Mouse (Mus musculus) lung, embryonic 15.5 days (tissue): ENCODE measurements around the gene Msmo1. TPM values are rescaled to one million over a fixed set of nuclear protein-coding genes. Genes with fewer than 3 reads are reported as not detected.
A peak's percentile ranks its signal among the peaks of the same experiment; 100 is the strongest.

ENCODE experiments used
- ATAC-seq: fragments of 200-750 bp; cut with Nextera tagmentation; 2 replicates; pipeline ENCODE4 v1.8.0; 2017; ENCODE audit warnings: moderate number of reproducible peaks, borderline replicate concordance; ENCODE audit not compliant: low FRiP score, low TSS enrichment; ENCODE audit errors: extremely low read depth
- H3K27ac ChIP-seq: fragments of 300-500 bp; sonication (generic); 2 replicates; pipeline ENCODE4 v1.5.1; 2015; ENCODE audit warnings: moderate library complexity, mild to moderate bottlenecking, inconsistent platforms
- H3K27me3 ChIP-seq: fragments of 300-500 bp; sonication (generic); 2 replicates; pipeline ENCODE4 v1.6.1; 2015; ENCODE audit warnings: inconsistent platforms
- H3K36me3 ChIP-seq: fragments of 300-500 bp; sonication (generic); 2 replicates; pipeline ENCODE4 v1.6.1; 2015; ENCODE audit warnings: inconsistent platforms
- H3K4me1 ChIP-seq: fragments of 300-500 bp; sonication (generic); 2 replicates; pipeline ENCODE4 v1.6.1; 2015; ENCODE audit warnings: inconsistent platforms
- H3K4me2 ChIP-seq: fragments of 300-500 bp; sonication (generic); 2 replicates; pipeline ENCODE4 v1.6.1; 2015; ENCODE audit warnings: inconsistent platforms, mild to moderate bottlenecking, moderate library complexity
- H3K4me3 ChIP-seq: fragments of 300-500 bp; sonication (generic); 2 replicates; pipeline ENCODE4 v1.5.1; 2015; ENCODE audit warnings: mild to moderate bottlenecking, inconsistent platforms
- H3K9ac ChIP-seq: fragments of 300-500 bp; sonication (generic); 2 replicates; pipeline ENCODE4 v1.6.1; 2015; ENCODE audit warnings: inconsistent platforms
- H3K9me3 ChIP-seq: fragments of 300-500 bp; sonication (generic); 2 replicates; pipeline ENCODE4 v1.6.1; 2016; ENCODE audit warnings: inconsistent platforms
- WGBS: fragments of 180-500 bp; shearing (Covaris S2); methylation state at CpG from one replicate; pipeline ENCODE4 v1.1.7; 2015; 5-methylcytosine and 5-hydroxymethylcytosine counted together
- polyA plus RNA-seq: library from polyadenylated mRNA; unstranded; fragments of >200 nt; fragmentation: Nextera tagmentation; extraction: Ambion mirVana; gene quantifications from 2 replicates; pipeline ENCODE4 v1.2.1, GENCODE M21; 2015

Gene Msmo1
- polyA plus RNA-seq, 1 experiment from 2014 or later = 58.2 TPM

DNA sequence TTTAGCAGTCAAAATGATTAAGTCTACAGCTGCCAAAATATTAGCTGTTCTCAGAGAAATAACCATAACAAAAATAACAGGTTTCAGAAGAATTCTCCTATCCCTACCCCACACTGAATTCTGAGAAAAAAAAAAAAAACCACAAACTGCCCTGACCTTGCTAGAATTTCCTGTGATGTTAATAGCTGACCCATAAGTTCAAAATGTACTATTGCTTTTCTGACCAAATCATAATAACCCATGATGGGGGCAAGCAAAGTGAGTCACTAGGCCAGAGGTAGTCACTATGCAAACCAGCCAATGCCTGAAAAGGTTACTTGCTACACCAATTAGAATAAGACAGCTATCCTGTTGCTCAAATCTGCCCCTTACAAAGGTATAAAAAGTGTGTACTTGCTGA, 26.1 kb downstream of the Msmo1 start:
- no peaks in the 10 kb centered on the region for H3K4me1 ChIP-seq
- H3K4me3 ChIP-seq = no peak overlapping the region
- no peaks in the 10 kb centered on the region for H3K27me3 ChIP-seq
- no peak overlapping the region for H3K4me2 ChIP-seq
- no peak for ATAC-seq
- H3K36me3 ChIP-seq = no peaks in the 10 kb centered on the region
- H3K9ac ChIP-seq = no peak overlapping the region
- no peak overlapping the region for H3K27ac ChIP-seq
- no peaks in the 10 kb centered on the region for H3K9me3 ChIP-seq

DNA sequence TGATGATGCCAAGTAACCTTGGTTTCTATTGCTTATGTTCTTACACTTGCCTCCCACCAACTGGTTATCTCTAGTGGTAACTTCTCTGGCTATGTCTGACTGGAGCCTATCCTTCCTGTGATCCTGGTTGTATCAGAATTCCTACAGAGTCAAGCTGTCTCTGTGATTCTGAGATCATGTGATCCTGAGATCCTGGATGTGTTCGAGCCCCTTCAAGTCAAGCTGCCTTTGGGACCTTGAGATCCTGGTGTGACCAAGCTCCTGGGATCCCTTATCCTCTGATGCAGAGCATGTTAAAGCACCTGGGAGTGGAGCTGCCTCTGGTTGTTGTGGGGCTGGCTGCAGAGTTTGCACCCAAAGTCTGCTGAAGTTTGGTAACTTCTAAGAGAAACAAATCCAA, 30.4 kb downstream of the Msmo1 start:
- 79% methylated on average over 1 of the region's 1 CpGs for WGBS

DNA sequence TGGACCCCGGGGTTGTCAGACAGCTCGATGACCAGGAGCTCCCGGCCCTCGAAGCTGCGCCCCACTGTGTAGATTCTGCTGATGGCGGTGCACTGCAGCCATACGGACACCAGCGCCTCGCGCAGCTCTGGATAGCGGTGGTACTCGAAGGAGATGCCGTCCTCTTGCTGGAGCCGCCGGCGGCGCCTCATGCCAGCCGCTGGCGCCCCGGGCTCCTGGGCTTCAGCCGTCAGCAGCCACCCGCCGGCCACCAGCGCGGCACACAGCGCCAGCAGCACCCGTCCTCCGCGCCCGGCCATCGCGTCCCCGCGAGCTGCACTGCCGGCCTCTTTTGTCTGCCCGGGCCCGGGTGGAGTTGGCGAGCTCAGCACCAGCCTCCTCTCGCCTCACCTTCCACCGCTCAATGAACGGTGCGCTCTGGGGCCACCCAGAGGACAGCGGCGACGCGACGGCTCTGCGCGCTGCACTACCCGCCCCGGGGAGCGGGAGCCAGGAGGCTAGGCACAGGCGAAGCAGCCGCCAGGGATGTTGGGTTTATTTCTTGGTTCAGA, 40.9 kb downstream of the Msmo1 start, which contains the start of gene Cpe:
TSS of gene Cpe (minus strand) at position 404 of the 551 bp plus-strand sequence.
- Histone ChIP-seq H3K4me3 (peak within 1 kb of the TSS; percentile 49), H3K4me2 (peak within 1 kb of the TSS; percentile 92), H3K9ac (peak within 1 kb of the TSS; percentile 49), H3K27ac (no peak within 1 kb of the TSS), H3K27me3 (peaks cover 23% of the 10 kb centered on the region), H3K4me1 (peaks cover 11% of the 10 kb centered on the region), H3K9me3 (no peaks in the 10 kb centered on the region), H3K36me3 (no peaks in the 10 kb centered on the region)
- WGBS = 0% methylated on average over 54 of the region's 54 CpGs
- ATAC-seq = peak; percentile 98

More for the DNA sequence above, 30.4 kb downstream of the Msmo1 start:
- Histone ChIP-seq H3K4me2 (no peak overlapping the region), H3K27ac (no peak overlapping the region), H3K9ac (no peak overlapping the region), H3K4me1 (no peaks in the 10 kb centered on the region), H3K27me3 (no peaks in the 10 kb centered on the region), H3K4me3 (no peak overlapping the region), H3K36me3 (no peaks in the 10 kb centered on the region), H3K9me3 (no peaks in the 10 kb centered on the region)
- no peak for ATAC-seq

DNA sequence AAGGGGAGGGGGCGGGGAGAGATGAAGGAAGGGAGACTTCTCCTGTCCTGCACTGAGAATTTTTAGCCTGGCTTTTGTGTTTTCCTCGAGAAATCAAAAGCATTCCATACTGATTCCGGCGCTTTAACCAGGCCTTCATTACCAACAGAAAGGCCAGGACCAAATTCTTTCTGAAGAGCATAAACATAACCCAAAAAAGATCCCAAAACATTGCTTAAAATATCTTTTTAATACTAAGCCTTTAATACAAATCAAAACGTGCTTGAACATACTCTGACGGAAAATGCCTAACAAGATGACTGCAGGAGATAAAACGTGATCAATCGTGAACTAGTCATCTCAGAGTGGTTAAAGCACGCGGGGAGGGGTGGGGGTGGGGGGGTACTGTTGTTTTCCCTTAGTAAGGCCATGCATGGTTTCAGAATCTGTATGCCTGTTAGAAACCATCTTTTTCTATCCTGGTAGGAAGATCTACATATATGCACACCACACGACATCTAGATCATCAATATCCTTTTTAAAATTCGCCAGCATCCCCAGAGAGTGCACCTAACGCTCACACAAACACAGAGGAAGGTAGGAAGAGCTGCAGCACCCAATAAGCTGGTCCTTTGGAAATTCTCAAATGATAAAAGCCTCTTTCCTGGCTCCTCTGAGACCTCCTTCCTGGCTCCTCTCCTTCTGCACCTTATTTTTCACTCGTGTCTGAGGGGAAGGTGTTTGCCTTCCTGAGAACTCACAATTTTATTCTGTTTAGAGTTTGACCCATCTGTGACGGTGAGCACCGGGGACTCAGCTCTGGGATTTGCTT, 41.8 kb downstream of the Msmo1 start:
- Histone ChIP-seq H3K36me3 (no peaks in the 10 kb centered on the region), H3K4me3 (peak overlapping the region; percentile 49), H3K27ac (no peak overlapping the region), H3K4me1 (peaks cover 11% of the 10 kb centered on the region), H3K27me3 (peaks cover 23% of the 10 kb centered on the region), H3K4me2 (peak overlapping the region; percentile 92), H3K9me3 (no peaks in the 10 kb centered on the region), H3K9ac (no peak overlapping the region)
- 14% methylated on average over 16 of the region's 16 CpGs for WGBS
- no peak for ATAC-seq

DNA sequence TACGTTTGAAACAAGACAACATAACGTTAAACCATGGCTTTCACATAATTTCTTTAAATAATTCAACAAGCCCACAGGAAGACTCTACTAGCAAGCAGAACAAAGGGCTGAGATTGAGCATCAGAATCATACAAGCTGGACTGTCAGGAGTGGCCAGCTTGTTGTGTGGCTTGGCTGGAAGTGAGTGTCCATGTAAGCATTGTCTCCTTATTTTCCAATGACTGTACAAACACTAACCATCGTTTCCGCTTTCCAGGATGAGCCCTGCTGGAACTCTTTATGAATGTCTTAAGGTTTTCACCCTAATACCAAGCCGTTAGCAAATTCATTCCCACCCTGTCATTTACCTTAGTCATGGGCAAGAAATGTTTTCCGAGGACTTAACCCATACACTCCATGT, 42.7 kb downstream of the Msmo1 start:
- H3K9ac ChIP-seq = no peak overlapping the region
- ATAC-seq = no peak
- H3K27ac ChIP-seq = no peak overlapping the region
- no peaks in the 10 kb centered on the region for H3K9me3 ChIP-seq
- peaks cover 23% of the 10 kb centered on the region for H3K27me3 ChIP-seq
- no peak overlapping the region for H3K4me2 ChIP-seq
- H3K4me1 ChIP-seq = peaks cover 11% of the 10 kb centered on the region
- H3K36me3 ChIP-seq = no peaks in the 10 kb centered on the region
- no peak overlapping the region for H3K4me3 ChIP-seq
- WGBS = 78% methylated on average over 6 of the region's 6 CpGs

DNA sequence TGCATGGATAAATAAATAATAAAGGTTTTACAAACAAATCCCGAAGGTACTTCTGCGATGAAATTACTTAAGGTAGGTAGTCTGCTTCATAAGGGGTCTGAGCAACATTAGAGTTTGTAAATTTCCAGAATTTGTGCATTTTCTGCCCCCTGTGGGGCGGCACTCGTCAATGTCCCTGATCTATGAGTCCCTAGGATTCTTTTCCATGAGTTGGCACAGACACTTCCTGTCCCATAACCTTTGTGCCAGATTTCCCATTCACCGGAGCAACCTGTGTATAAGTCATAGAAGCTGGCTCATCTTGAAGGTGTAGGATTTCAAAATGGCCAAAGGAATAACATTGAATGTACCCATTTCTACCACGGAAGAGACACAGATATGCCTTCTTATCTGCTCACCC, 43.3 kb downstream of the Msmo1 start:
- WGBS = 73% methylated on average over 6 of the region's 6 CpGs
- Histone ChIP-seq H3K4me2 (no peak overlapping the region), H3K36me3 (no peaks in the 10 kb centered on the region), H3K9ac (no peak overlapping the region), H3K27ac (no peak overlapping the region), H3K4me3 (no peak overlapping the region), H3K27me3 (peaks cover 23% of the 10 kb centered on the region), H3K4me1 (peaks cover 11% of the 10 kb centered on the region), H3K9me3 (no peaks in the 10 kb centered on the region)
- no peak for ATAC-seq

DNA sequence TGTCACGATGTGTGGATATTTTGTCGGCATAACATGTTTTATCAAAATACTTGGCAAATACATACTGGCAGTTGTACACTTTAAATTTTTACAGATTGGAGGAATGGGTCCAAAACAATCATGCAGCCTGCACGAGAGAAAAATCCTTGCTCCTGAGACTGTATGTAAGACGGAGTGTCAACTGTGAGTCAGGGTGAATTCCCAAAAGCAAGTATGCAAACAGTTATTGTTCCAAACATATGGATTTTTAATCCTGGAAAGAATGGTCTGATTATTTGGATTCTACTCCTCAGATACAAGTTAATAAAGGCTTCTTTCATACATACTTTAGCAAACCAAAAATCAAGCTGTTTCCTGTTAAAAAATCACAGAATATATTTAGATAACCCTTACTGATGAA, 44.9 kb downstream of the Msmo1 start:
- peaks cover 11% of the 10 kb centered on the region for H3K4me1 ChIP-seq
- no peak overlapping the region for H3K4me2 ChIP-seq
- H3K27ac ChIP-seq = no peak overlapping the region
- no peak for ATAC-seq
- H3K36me3 ChIP-seq = no peaks in the 10 kb centered on the region
- no peak overlapping the region for H3K9ac ChIP-seq
- H3K27me3 ChIP-seq = peaks cover 14% of the 10 kb centered on the region
- no peaks in the 10 kb centered on the region for H3K9me3 ChIP-seq
- WGBS = 66% methylated on average over 4 of the region's 4 CpGs
- H3K4me3 ChIP-seq = no peak overlapping the region

DNA sequence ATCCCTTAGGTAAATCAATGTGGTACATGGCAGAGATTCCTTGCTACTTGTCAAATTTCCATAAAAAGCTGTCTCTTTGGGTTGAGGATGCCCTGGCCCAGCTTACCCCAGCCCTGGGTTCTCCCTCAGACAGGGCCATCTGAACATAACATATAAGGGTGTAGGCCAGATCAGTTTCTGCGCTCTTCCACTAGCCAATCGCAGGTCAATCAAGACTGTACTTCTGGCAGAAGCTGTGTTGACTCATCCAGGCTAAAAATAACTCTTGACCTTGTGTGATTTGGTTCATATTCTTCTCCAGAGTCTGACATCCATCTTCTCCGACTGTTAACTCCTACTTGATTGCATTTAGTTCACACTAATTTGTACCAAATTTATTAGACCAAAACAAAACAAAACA, 45.4 kb downstream of the Msmo1 start:
- WGBS = 63% methylated on average over 3 of the region's 3 CpGs
- Histone ChIP-seq H3K27me3 (peaks cover 9% of the 10 kb centered on the region), H3K36me3 (no peaks in the 10 kb centered on the region), H3K4me2 (no peak overlapping the region), H3K4me1 (peaks cover 11% of the 10 kb centered on the region), H3K9me3 (no peaks in the 10 kb centered on the region), H3K27ac (no peak overlapping the region), H3K4me3 (no peak overlapping the region), H3K9ac (no peak overlapping the region)
- ATAC-seq = no peak

DNA sequence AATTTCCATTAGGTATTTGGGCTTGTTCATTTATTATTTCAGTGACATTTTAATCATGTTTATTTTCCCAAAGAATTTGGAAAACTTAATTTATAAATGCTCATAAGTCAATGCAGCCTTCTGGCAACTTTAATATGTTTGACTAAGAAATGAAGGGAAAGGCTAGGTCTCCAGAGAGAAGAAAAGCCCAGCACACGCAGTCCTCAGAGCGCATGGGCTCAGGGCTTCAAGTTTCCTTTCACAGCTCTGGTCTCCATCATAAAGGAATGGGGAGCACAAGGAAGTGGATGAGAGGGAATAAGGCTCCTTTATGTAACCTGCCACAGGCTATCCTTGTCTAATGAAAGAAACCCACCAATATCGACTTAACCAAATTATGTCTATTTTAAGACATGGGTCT, 51.1 kb downstream of the Msmo1 start:
- WGBS = 75% methylated on average over 3 of the region's 3 CpGs
- no peak overlapping the region for H3K27ac ChIP-seq
- no peak overlapping the region for H3K9ac ChIP-seq
- H3K4me3 ChIP-seq = no peak overlapping the region
- no peaks in the 10 kb centered on the region for H3K36me3 ChIP-seq
- H3K9me3 ChIP-seq = no peaks in the 10 kb centered on the region
- H3K4me2 ChIP-seq = no peak overlapping the region
- no peaks in the 10 kb centered on the region for H3K4me1 ChIP-seq
- no peak for ATAC-seq
- H3K27me3 ChIP-seq = no peaks in the 10 kb centered on the region

DNA sequence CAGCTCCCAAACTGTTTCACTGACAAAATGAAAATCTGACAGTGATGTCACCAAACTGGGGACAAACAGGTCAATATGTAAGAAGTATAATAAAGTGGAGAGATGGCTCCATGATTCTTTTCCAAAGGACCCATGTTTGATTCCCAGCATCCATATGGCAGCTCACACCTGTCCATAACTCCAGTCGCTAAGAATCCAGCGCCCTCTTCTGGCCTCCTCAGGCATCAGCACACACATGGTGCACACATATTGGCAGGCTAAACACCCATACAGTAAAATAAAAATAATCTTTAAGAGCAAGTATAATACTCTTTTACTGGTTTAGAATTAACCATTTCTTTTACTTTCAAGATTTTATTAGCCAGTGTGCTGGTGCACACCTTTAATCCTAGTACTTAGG, 57.2 kb downstream of the Msmo1 start:
- no peaks in the 10 kb centered on the region for H3K36me3 ChIP-seq
- 74% methylated on average over 2 of the region's 2 CpGs for WGBS
- no peaks in the 10 kb centered on the region for H3K9me3 ChIP-seq
- ATAC-seq = no peak
- H3K4me2 ChIP-seq = no peak overlapping the region
- no peak overlapping the region for H3K27ac ChIP-seq
- no peak overlapping the region for H3K9ac ChIP-seq
- no peaks in the 10 kb centered on the region for H3K27me3 ChIP-seq
- no peak overlapping the region for H3K4me3 ChIP-seq
- no peaks in the 10 kb centered on the region for H3K4me1 ChIP-seq

DNA sequence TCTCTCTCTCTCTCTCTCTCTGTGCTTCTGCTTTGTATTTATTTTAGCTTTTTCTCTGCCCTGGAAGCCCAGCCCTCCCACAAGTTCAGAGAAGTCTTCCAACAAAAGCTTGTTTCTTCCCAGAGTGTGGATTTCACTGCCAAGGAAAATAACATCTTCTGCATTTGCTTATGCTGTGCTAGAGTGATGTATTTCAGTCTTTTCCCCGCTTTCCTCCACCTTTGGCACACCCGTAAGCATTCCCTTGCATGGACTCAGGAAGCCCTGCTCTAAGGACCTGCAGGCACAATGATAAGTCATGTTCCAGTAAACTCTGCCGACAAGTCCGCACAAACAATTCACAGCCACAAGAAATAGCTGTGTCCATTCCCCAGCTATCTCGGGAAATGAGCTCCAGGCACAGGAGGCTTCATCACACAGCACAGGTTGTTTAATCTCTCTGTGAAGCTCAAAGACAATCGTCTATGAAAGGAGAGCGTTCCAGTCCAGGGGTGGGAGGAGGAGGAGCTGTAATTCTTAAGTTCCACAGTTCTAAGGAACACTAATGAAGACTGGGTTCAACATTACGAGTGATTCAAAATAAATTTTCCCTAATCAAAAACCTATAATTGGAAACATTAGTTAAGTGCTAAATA, 58.5 kb downstream of the Msmo1 start:
- Histone ChIP-seq H3K27me3 (no peaks in the 10 kb centered on the region), H3K4me3 (no peak overlapping the region), H3K27ac (no peak overlapping the region), H3K4me1 (no peaks in the 10 kb centered on the region), H3K9me3 (no peaks in the 10 kb centered on the region), H3K9ac (no peak overlapping the region), H3K4me2 (no peak overlapping the region), H3K36me3 (no peaks in the 10 kb centered on the region)
- ATAC-seq = no peak
- WGBS = 33% methylated on average over 8 of the region's 8 CpGs

DNA sequence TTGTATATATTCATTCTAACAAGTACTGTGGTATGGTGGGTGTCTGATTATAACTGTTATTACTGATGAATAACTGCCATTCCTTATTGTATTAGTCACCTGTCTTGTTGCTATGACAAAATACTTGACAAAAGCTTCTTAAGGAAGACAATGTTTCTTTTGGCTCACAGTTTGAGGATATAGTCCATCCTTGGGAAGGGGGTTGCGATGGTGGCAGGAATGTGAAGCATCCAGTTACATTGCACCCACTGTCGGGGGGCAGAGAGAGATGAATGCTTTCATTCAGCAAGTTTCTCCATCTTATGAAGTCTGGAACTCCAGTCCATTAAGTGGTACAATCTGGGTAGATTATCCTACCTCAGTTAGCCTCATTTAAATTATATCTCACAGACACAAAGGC, 60.7 kb downstream of the Msmo1 start:
- no peak overlapping the region for H3K27ac ChIP-seq
- H3K27me3 ChIP-seq = no peaks in the 10 kb centered on the region
- H3K9ac ChIP-seq = no peak overlapping the region
- ATAC-seq = no peak
- H3K36me3 ChIP-seq = no peaks in the 10 kb centered on the region
- H3K4me2 ChIP-seq = no peak overlapping the region
- H3K4me1 ChIP-seq = no peaks in the 10 kb centered on the region
- no peak overlapping the region for H3K4me3 ChIP-seq
- H3K9me3 ChIP-seq = no peaks in the 10 kb centered on the region
- 49% methylated on average over 2 of the region's 2 CpGs for WGBS
